Mouse (Mus musculus) liver, embryonic 14.5 days (tissue): ENCODE measurements around the gene Fmo5.

Experiments
- CTCF ChIP-seq: IDR thresholded peaks from 2 replicates; pipeline ENCODE4 v1.5.1; 2016; ENCODE audit warnings: antibody characterized with exemption, low read depth, control low read depth
- EP300 ChIP-seq: IDR thresholded peaks from 2 replicates; pipeline ENCODE4 v1.6.1; 2016; ENCODE audit warnings: antibody characterized with exemption, low read depth

DNA sequence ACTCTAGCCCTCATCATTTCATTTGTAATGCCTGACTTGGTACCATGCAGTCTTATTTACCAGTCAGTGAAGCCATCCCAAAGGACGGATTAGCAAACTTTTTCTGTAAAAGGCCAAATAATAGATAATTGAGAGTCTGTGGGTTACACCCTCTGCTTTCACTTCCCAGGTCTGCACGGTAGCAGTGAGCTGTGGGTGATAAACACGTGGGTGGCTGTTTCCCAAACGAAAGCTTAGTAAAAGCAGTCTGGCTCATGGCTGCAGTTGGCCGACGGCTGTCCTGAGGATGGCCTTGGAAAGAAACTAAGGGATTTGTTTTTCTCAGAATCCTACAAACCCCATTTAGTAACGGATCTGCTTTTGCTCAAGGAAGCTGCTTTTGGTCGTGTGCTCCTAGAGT lies 32.6 kb downstream of the Fmo5 start:
- TF ChIP-seq CTCF = no peak
- TF ChIP-seq EP300 = no peak
